Mouse (Mus musculus) lung, embryonic 14.5 days (tissue): ENCODE results near the gene Plpp1. TPM values are rescaled to one million over a fixed set of nuclear protein-coding genes. Genes with fewer than 3 reads are reported as not detected.

Experiments used
- ATAC-seq: fragments of 200-750 bp; cut with Nextera tagmentation; 2 replicates; pipeline ENCODE4 v1.8.0; 2017; ENCODE audit warnings: mild to moderate bottlenecking, moderate TSS enrichment, moderate library complexity; ENCODE audit not compliant: insufficient read depth
- DNase-seq: peaks from one replicate; pipeline ENCODE4 v3.0.0-alpha.2; 2015
- H3K27ac ChIP-seq: fragments of 300-500 bp; sonication (generic); 2 replicates; pipeline ENCODE4 v1.5.1; 2014; ENCODE audit warnings: low read depth, mild to moderate bottlenecking, moderate library complexity
- H3K27me3 ChIP-seq: fragments of 300-500 bp; sonication (generic); 2 replicates; pipeline ENCODE4 v1.6.1; 2014; ENCODE audit warnings: low read length, control low read depth; ENCODE audit not compliant: insufficient read depth
- H3K36me3 ChIP-seq: fragments of 300-500 bp; sonication (generic); 2 replicates; pipeline ENCODE4 v1.6.1; 2014; ENCODE audit warnings: control low read depth; ENCODE audit not compliant: insufficient read depth
- H3K4me1 ChIP-seq: fragments of 300-500 bp; sonication (generic); 2 replicates; pipeline ENCODE4 v1.6.1; 2014; ENCODE audit warnings: antibody characterized with exemption, control low read depth; ENCODE audit not compliant: insufficient read depth
- H3K4me2 ChIP-seq: fragments of 300-500 bp; sonication (generic); 2 replicates; pipeline ENCODE4 v1.6.1; 2014; ENCODE audit warnings: mild to moderate bottlenecking
- H3K4me3 ChIP-seq: fragments of 300-500 bp; sonication (generic); 2 replicates; pipeline ENCODE4 v1.5.1; 2014; ENCODE audit warnings: low read depth, low read length
- H3K9ac ChIP-seq: fragments of 300-500 bp; sonication (generic); 2 replicates; pipeline ENCODE4 v1.6.1; 2014
- H3K9me3 ChIP-seq: fragments of 300-500 bp; sonication (generic); 2 replicates; pipeline ENCODE4 v1.6.1; 2016; ENCODE audit warnings: low read depth, low read length, control low read depth
- CTCF ChIP-seq: IDR thresholded peaks from 2 replicates; pipeline ENCODE4 v1.5.1; 2016; ENCODE audit warnings: antibody characterized with exemption, low read depth
- WGBS: fragments of 180-500 bp; shearing (Covaris S2); extraction: QIAGEN DNeasy Blood & Tissue Kit; methylation state at CpG from one replicate; pipeline ENCODE4 v1.1.7; 2014; 5-methylcytosine and 5-hydroxymethylcytosine counted together
- polyA plus RNA-seq: library from polyadenylated mRNA; unstranded; fragments of >200 nt; fragmentation: Nextera tagmentation; extraction: Ambion mirVana; gene quantifications from 2 replicates; pipeline ENCODE4 v1.2.1, GENCODE M21; 2014

Plpp1 gene
- polyA plus RNA-seq, 1 experiment from 2014 or later = 52.7 TPM

- no peak overlapping the region for H3K9ac ChIP-seq
- H3K36me3 ChIP-seq = peaks cover 19% of the 10 kb centered on the region
- no peak for TF ChIP-seq CTCF
- no peak for DNase-seq
- H3K4me2 ChIP-seq = no peak overlapping the region
- H3K4me3 ChIP-seq = no peak overlapping the region
- no peaks in the 10 kb centered on the region; the same call in 1 of the 2 replicates for H3K9me3 ChIP-seq
- H3K4me1 ChIP-seq = no peaks in the 10 kb centered on the region; the same call in 1 of the 2 replicates
- no peaks in the 10 kb centered on the region for H3K27me3 ChIP-seq
- no peak for ATAC-seq
- H3K27ac ChIP-seq = no peak overlapping the region
- WGBS = 94% methylated on average over 3 of the region's 3 CpGs
Observed at GRCm38 (mm10) chr13:112805529-112805928, 4.9 kb downstream of the Plpp1 start.

- 75% methylated on average over 10 of the region's 10 CpGs for WGBS
- no peak overlapping the region for H3K4me3 ChIP-seq
- ATAC-seq (no peak), DNase-seq (no peak)
- no peak overlapping the region for H3K27ac ChIP-seq
- H3K4me1 ChIP-seq = no peaks in the 10 kb centered on the region; the same call in 1 of the 2 replicates
- no peaks in the 10 kb centered on the region for H3K27me3 ChIP-seq
- no peak for TF ChIP-seq CTCF
- peaks cover 19% of the 10 kb centered on the region for H3K36me3 ChIP-seq
- H3K9ac ChIP-seq = no peak overlapping the region
- H3K9me3 ChIP-seq = no peaks in the 10 kb centered on the region; the same call in 1 of the 2 replicates
- no peak overlapping the region for H3K4me2 ChIP-seq
Observed at GRCm38 (mm10) chr13:112807936-112808667, 7.5 kb downstream of the Plpp1 start.

GRCm38 (mm10) chr13:112809504-112810247 is 9.1 kb downstream of the Plpp1 start:
- H3K27me3 ChIP-seq = no peaks in the 10 kb centered on the region

GRCm38 (mm10) chr13:112810248-112810645 is 9.7 kb downstream of the Plpp1 start:
- H3K4me1 ChIP-seq = no peaks in the 10 kb centered on the region; the same call in 1 of the 2 replicates
- no peak overlapping the region for H3K27ac ChIP-seq
- H3K4me2 ChIP-seq = no peak overlapping the region
- TF ChIP-seq CTCF = no peak
- ATAC-seq (no peak), DNase-seq (no peak)
- no peaks in the 10 kb centered on the region; the same call in 1 of the 2 replicates for H3K9me3 ChIP-seq
- peaks cover 20% of the 10 kb centered on the region for H3K36me3 ChIP-seq
- no peak overlapping the region for H3K9ac ChIP-seq
- no peaks in the 10 kb centered on the region for H3K27me3 ChIP-seq
- WGBS = 70% methylated on average over 4 of the region's 4 CpGs
- no peak overlapping the region for H3K4me3 ChIP-seq

More at GRCm38 (mm10) chr13:112809504-112810247, 9.1 kb downstream of the Plpp1 start:
- H3K4me1 ChIP-seq = no peaks in the 10 kb centered on the region; the same call in 1 of the 2 replicates
- H3K36me3 ChIP-seq = peaks cover 19% of the 10 kb centered on the region
- H3K4me2 ChIP-seq = no peak overlapping the region
- no peak overlapping the region; the same call in 1 of the 2 replicates for H3K27ac ChIP-seq
- H3K9me3 ChIP-seq = no peaks in the 10 kb centered on the region; the same call in 1 of the 2 replicates
- no peak overlapping the region for H3K9ac ChIP-seq
- ATAC-seq (no peak), DNase-seq (no peak)
- H3K4me3 ChIP-seq = no peak overlapping the region
- no peak for TF ChIP-seq CTCF
- WGBS = 48% methylated on average over 7 of the region's 7 CpGs

GRCm38 (mm10) chr13:112810751-112811150 is 10.2 kb downstream of the Plpp1 start:
- DNase-seq = peak; percentile 34

GRCm38 (mm10) chr13:112811708-112812403 is 11.3 kb downstream of the Plpp1 start:
- no peak for ATAC-seq
- Histone ChIP-seq H3K36me3 (0 out of 2 replicates have a peak, but pooled peaks cover 5% of the 10 kb centered on the region), H3K4me3 (no peak overlapping the region), H3K4me2 (no peak overlapping the region), H3K9me3 (no peaks in the 10 kb centered on the region), H3K4me1 (no peaks in the 10 kb centered on the region; the same call in 1 of the 2 replicates), H3K27ac (no peak overlapping the region), H3K9ac (no peak overlapping the region), H3K27me3 (no peaks in the 10 kb centered on the region)
- no peak for DNase-seq
- TF ChIP-seq CTCF = no peak
- 81% methylated on average over 8 of the region's 8 CpGs for WGBS

More at GRCm38 (mm10) chr13:112810751-112811150, 10.2 kb downstream of the Plpp1 start:
- no peak for ATAC-seq
- Histone ChIP-seq H3K9me3 (no peaks in the 10 kb centered on the region), H3K36me3 (peaks cover 16% of the 10 kb centered on the region), H3K4me1 (no peaks in the 10 kb centered on the region; the same call in 1 of the 2 replicates), H3K27me3 (no peaks in the 10 kb centered on the region), H3K4me3 (no peak overlapping the region), H3K4me2 (no peak overlapping the region), H3K27ac (no peak overlapping the region), H3K9ac (no peak overlapping the region)
- no peak for TF ChIP-seq CTCF
- WGBS = 41% methylated on average over 9 of the region's 9 CpGs
